In genomic region chr5:150223546-150224239, GRCm38 (mm10) we compare ENCODE assay signal across 11 mouse cellular contexts.
"Had no signal": no experiment of that assay in that cellular context is flagged by ENCODE, and none has a peak within 500 bp of the region (broad histone marks: within the 10 kb centered on the region; RNA-seq: fewer than 3 reads in every experiment).

No protein-coding gene starts in this region.

- H3K4me1 ChIP-seq: limb, embryonic 15.5 days; midbrain, embryonic 15.5 days; neural tube, embryonic 15.5 days had no signal

- H3K27me3 ChIP-seq: limb, embryonic 15.5 days; midbrain, embryonic 15.5 days; neural tube, embryonic 15.5 days had no signal

- ATAC-seq: intestine, embryonic 16.5 days; midbrain, embryonic 15.5 days had no signal

- H3K9ac ChIP-seq: limb, embryonic 15.5 days; liver, embryonic 14.5 days; midbrain, embryonic 15.5 days; neural tube, embryonic 15.5 days had no signal

- H3K36me3 ChIP-seq: limb, embryonic 15.5 days; midbrain, embryonic 15.5 days; neural tube, embryonic 15.5 days had no signal

- H3K9me3 ChIP-seq: limb, embryonic 15.5 days; midbrain, embryonic 15.5 days; neural tube, embryonic 15.5 days had no signal

- H3K4me3 ChIP-seq: left cerebral cortex, adult 2 months; limb, embryonic 15.5 days; midbrain, embryonic 15.5 days; neural tube, embryonic 15.5 days had no signal

- H3K27ac ChIP-seq: left cerebral cortex, adult 2 months; limb, embryonic 15.5 days; liver, embryonic 14.5 days; midbrain, embryonic 15.5 days; neural tube, embryonic 15.5 days had no signal

- H3K4me2 ChIP-seq: limb, embryonic 15.5 days; midbrain, embryonic 15.5 days; neural tube, embryonic 15.5 days had no signal

- DNase-seq: kidney, adult 2 months; kidney, postnatal 25 days; lung, adult 18-20 months; lung, postnatal 36 days; thymus, postnatal 25 days had no signal
